Mouse (Mus musculus): ENCODE results near the gene Hif3a. TPM values are rescaled to one million over a fixed set of nuclear protein-coding genes. Genes with fewer than 3 reads are reported as not detected.
"Not testable (repeated sequence)": the region's sequence is repeated elsewhere in the genome, so short reads cannot be mapped to it uniquely, and the experiment has no call there.

Hif3a gene
- 4.4 and 6.9 TPM in 2 replicates for polyA plus RNA-seq (2012; rRNA removed)

DNA sequence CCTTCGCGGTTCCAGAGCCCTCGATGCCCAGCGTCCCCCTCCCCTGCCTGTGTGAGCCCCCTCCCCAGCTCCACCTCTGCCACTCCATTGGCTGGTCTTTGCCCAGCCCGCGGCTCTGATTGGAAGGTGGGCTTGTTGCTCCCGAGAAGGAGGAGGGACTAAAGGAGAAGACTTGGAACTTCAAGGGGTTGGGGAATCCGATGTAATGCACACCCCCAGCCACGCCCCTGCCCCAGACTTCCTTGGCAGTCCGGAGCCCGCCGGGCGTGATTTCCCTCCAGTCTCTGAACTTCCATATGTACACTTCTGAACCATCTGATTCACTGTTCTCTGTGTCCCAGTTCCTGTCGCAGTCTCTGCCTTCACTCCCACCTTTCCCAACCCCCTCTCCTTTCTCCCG, at the start of gene Hif3a:
Gene Hif3a (minus strand): TSS at position 39 of the 400 bp plus-strand sequence.
- Histone ChIP-seq H3K27me3 (ENCODE audit: control insufficient read depth, insufficient read depth, low read length) (no peaks in the 10 kb centered on the region), H3K36me3 (ENCODE audit: control insufficient read depth, insufficient read depth, low read length) (no peaks in the 10 kb centered on the region), H3K4me1 (ENCODE audit: control insufficient read depth, insufficient read depth, low read length) (peaks cover 37% of the 10 kb centered on the region), H3K27ac (ENCODE audit: control insufficient read depth, insufficient read depth, low read depth, low read length) (no peak within 1 kb of the TSS), H3K4me3 (ENCODE audit: control insufficient read depth, low read depth, low read length) (peak within 1 kb of the TSS; percentile 14)
- TF ChIP-seq POLR2A (IDR thresholded peaks at IDR 0.05; ENCODE audit: control insufficient read depth, low read depth, low read length) (no peak), CTCF (IDR thresholded peaks at IDR 0.05; ENCODE audit: control insufficient read depth, insufficient read depth, insufficient replicate concordance, low read depth, low read length) (no peak)

GRCm38 (mm10) chr7:17101631-17102030, 39.4 kb upstream of the Hif3a start:
- not testable (repeated sequence) for H3K27ac ChIP-seq (ENCODE audit: control insufficient read depth, insufficient read depth, low read depth, low read length); H3K4me1 ChIP-seq (ENCODE audit: control insufficient read depth, insufficient read depth, low read length); H3K27me3 ChIP-seq (ENCODE audit: control insufficient read depth, insufficient read depth, low read length); H3K4me3 ChIP-seq (ENCODE audit: control insufficient read depth, low read depth, low read length); H3K36me3 ChIP-seq (ENCODE audit: control insufficient read depth, insufficient read depth, low read length)

GRCm38 (mm10) chr7:17091280-17091679, 29.1 kb upstream of the Hif3a start:
- Histone ChIP-seq H3K36me3 (ENCODE audit: control insufficient read depth, insufficient read depth, low read length) (no peaks in the 10 kb centered on the region), H3K27ac (ENCODE audit: control insufficient read depth, insufficient read depth, low read depth, low read length) (no peak overlapping the region), H3K4me3 (ENCODE audit: control insufficient read depth, low read depth, low read length) (no peak overlapping the region), H3K27me3 (ENCODE audit: control insufficient read depth, insufficient read depth, low read length) (no peaks in the 10 kb centered on the region), H3K4me1 (ENCODE audit: control insufficient read depth, insufficient read depth, low read length) (no peaks in the 10 kb centered on the region)
- peak; percentile 31; the same call in 1 of the 2 replicates for TF ChIP-seq CTCF (IDR thresholded peaks at IDR 0.05; ENCODE audit: control insufficient read depth, insufficient read depth, insufficient replicate concordance, low read depth, low read length)
- TF ChIP-seq POLR2A (IDR thresholded peaks at IDR 0.05; ENCODE audit: control insufficient read depth, low read depth, low read length), result no peak

DNA sequence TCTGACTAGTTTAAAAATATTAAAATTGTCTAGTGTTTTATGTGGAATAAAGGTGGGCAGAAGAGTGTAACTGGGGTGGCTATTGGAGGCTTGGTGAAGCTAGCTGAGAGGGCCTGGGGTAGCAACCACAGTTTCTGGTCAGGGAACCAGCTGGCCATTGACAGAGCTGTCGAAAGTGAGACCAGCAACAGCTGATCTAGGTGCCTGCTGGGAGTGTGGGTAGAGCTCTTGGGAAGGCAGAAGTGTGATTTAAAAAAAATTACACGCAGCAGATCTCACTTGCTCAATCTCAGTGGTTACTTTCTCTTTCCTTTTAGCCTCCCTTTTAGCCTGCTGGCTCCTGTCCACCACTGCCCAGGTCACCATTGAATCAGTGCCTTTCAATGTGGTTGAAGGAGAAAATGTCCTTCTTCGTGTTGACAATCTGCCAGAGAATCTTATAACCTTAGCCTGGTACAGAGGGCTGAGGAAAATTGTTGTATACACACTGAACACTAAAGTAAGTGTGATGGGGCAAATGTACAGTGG, 27.9 kb upstream of the Hif3a start:
- no peak for TF ChIP-seq CTCF (IDR thresholded peaks at IDR 0.05; ENCODE audit: control insufficient read depth, insufficient read depth, insufficient replicate concordance, low read depth, low read length)
- TF ChIP-seq POLR2A (IDR thresholded peaks at IDR 0.05; ENCODE audit: control insufficient read depth, low read depth, low read length), result no peak
- H3K27ac ChIP-seq (ENCODE audit: control insufficient read depth, insufficient read depth, low read depth, low read length), result no peak overlapping the region
- no peak overlapping the region for H3K4me3 ChIP-seq (ENCODE audit: control insufficient read depth, low read depth, low read length)
- H3K27me3 ChIP-seq (ENCODE audit: control insufficient read depth, insufficient read depth, low read length), result no peaks in the 10 kb centered on the region
- H3K36me3 ChIP-seq (ENCODE audit: control insufficient read depth, insufficient read depth, low read length), result no peaks in the 10 kb centered on the region
- no peaks in the 10 kb centered on the region for H3K4me1 ChIP-seq (ENCODE audit: control insufficient read depth, insufficient read depth, low read length)

GRCm38 (mm10) chr7:17087731-17088130, 25.5 kb upstream of the Hif3a start:
- Histone ChIP-seq H3K4me1 (ENCODE audit: control insufficient read depth, insufficient read depth, low read length) (no peaks in the 10 kb centered on the region), H3K27ac (ENCODE audit: control insufficient read depth, insufficient read depth, low read depth, low read length) (no peak overlapping the region), H3K4me3 (ENCODE audit: control insufficient read depth, low read depth, low read length) (no peak overlapping the region), H3K27me3 (ENCODE audit: control insufficient read depth, insufficient read depth, low read length) (no peaks in the 10 kb centered on the region), H3K36me3 (ENCODE audit: control insufficient read depth, insufficient read depth, low read length) (no peaks in the 10 kb centered on the region)
- no peak for TF ChIP-seq CTCF (IDR thresholded peaks at IDR 0.05; ENCODE audit: control insufficient read depth, insufficient read depth, insufficient replicate concordance, low read depth, low read length)
- no peak for TF ChIP-seq POLR2A (IDR thresholded peaks at IDR 0.05; ENCODE audit: control insufficient read depth, low read depth, low read length)

DNA sequence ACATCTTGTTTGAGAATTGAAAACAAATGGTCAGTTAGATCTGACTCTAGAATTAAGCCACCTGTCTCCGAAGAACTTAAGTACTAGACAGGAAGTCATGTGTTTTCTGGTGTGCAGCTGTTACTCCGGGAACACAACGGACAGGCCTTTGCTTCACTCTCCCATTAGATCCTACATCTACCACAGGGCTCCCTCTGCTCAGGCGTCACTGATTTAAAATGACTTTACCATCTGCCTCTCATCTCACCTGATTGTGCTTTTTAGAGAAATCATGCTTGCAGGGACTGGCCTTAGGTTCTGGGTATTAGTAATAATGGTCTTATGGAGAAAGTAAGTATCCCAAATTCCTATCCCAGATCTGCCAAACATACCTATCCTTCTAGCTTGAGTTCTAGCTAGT, 20.5 kb upstream of the Hif3a start:
- no peaks in the 10 kb centered on the region for H3K36me3 ChIP-seq (ENCODE audit: control insufficient read depth, insufficient read depth, low read length)
- no peak for TF ChIP-seq POLR2A (IDR thresholded peaks at IDR 0.05; ENCODE audit: control insufficient read depth, low read depth, low read length)
- no peak for TF ChIP-seq CTCF (IDR thresholded peaks at IDR 0.05; ENCODE audit: control insufficient read depth, insufficient read depth, insufficient replicate concordance, low read depth, low read length)
- H3K27ac ChIP-seq (ENCODE audit: control insufficient read depth, insufficient read depth, low read depth, low read length), result no peak overlapping the region
- H3K4me1 ChIP-seq (ENCODE audit: control insufficient read depth, insufficient read depth, low read length), result no peaks in the 10 kb centered on the region
- no peak overlapping the region for H3K4me3 ChIP-seq (ENCODE audit: control insufficient read depth, low read depth, low read length)
- H3K27me3 ChIP-seq (ENCODE audit: control insufficient read depth, insufficient read depth, low read length), result no peaks in the 10 kb centered on the region

DNA sequence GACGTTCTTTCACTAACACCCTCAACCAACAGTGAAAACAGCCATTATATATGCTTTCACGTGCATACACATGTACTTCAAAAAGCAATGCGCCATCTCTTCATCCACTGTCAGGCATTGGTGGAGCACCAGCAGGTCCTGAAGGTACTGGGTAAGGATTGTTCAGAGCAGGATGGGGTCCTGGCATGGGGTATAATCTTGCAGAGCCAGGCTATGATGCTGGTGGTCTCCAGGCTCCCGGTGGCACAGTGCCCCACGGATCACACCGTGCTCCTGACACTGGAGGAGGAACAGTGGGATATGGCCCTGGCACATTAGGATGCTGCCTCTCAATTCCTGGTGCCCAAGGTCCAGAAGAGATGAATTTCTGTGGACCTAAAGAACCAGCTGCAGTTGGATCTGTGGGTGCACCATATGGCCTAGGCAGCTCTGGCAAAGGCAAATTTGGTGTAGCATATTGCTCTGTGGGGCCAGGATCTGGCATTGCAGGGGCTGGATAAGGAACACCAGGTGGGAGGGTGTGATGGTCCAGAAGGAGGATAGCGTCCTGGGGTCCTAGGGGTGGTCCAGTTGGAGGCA, 15.9 kb upstream of the Hif3a start:
- Histone ChIP-seq H3K27me3 (ENCODE audit: control insufficient read depth, insufficient read depth, low read length) (no peaks in the 10 kb centered on the region), H3K4me1 (ENCODE audit: control insufficient read depth, insufficient read depth, low read length) (no peaks in the 10 kb centered on the region), H3K4me3 (ENCODE audit: control insufficient read depth, low read depth, low read length) (no peak overlapping the region), H3K36me3 (ENCODE audit: control insufficient read depth, insufficient read depth, low read length) (no peaks in the 10 kb centered on the region), H3K27ac (ENCODE audit: control insufficient read depth, insufficient read depth, low read depth, low read length) (no peak overlapping the region)
- TF ChIP-seq POLR2A (IDR thresholded peaks at IDR 0.05; ENCODE audit: control insufficient read depth, low read depth, low read length) (no peak), CTCF (IDR thresholded peaks at IDR 0.05; ENCODE audit: control insufficient read depth, insufficient read depth, insufficient replicate concordance, low read depth, low read length) (no peak)

- Histone ChIP-seq H3K27ac (ENCODE audit: control insufficient read depth, insufficient read depth, low read depth, low read length) (no peak overlapping the region), H3K4me1 (ENCODE audit: control insufficient read depth, insufficient read depth, low read length) (no peaks in the 10 kb centered on the region), H3K27me3 (ENCODE audit: control insufficient read depth, insufficient read depth, low read length) (no peaks in the 10 kb centered on the region), H3K36me3 (ENCODE audit: control insufficient read depth, insufficient read depth, low read length) (no peaks in the 10 kb centered on the region), H3K4me3 (ENCODE audit: control insufficient read depth, low read depth, low read length) (no peak overlapping the region)
- TF ChIP-seq POLR2A (IDR thresholded peaks at IDR 0.05; ENCODE audit: control insufficient read depth, low read depth, low read length) (no peak), CTCF (IDR thresholded peaks at IDR 0.05; ENCODE audit: control insufficient read depth, insufficient read depth, insufficient replicate concordance, low read depth, low read length) (no peak)
Observed at GRCm38 (mm10) chr7:17076542-17076941, 14.3 kb upstream of the Hif3a start.

Measured in testis, adult 2 months (tissue).